Mouse (Mus musculus) bone marrow macrophage, adult 2 months (primary cell): ENCODE measurements around the gene Arhgap29.

Source experiments
- CTCF ChIP-seq: IDR thresholded peaks from 2 replicates; pipeline ENCODE4 v1.5.1; 2012; ENCODE audit warnings: low read depth, mild to moderate bottlenecking, low read length, moderate library complexity
- POLR2A ChIP-seq: IDR thresholded peaks from 2 replicates; pipeline ENCODE4 v1.6.1; 2012; ENCODE audit warnings: mild to moderate bottlenecking, low read depth, low read length, borderline replicate concordance

- no peak for TF ChIP-seq POLR2A
- TF ChIP-seq CTCF: no peak
Observed at GRCm38 (mm10) chr3:121964173-121964572, 11.8 kb downstream of the Arhgap29 start.
